Mouse (Mus musculus): ENCODE results near the gene Gpr83.
A peak's percentile ranks its signal among the peaks of the same experiment; 100 is the strongest.

Gpr83 gene

DNA sequence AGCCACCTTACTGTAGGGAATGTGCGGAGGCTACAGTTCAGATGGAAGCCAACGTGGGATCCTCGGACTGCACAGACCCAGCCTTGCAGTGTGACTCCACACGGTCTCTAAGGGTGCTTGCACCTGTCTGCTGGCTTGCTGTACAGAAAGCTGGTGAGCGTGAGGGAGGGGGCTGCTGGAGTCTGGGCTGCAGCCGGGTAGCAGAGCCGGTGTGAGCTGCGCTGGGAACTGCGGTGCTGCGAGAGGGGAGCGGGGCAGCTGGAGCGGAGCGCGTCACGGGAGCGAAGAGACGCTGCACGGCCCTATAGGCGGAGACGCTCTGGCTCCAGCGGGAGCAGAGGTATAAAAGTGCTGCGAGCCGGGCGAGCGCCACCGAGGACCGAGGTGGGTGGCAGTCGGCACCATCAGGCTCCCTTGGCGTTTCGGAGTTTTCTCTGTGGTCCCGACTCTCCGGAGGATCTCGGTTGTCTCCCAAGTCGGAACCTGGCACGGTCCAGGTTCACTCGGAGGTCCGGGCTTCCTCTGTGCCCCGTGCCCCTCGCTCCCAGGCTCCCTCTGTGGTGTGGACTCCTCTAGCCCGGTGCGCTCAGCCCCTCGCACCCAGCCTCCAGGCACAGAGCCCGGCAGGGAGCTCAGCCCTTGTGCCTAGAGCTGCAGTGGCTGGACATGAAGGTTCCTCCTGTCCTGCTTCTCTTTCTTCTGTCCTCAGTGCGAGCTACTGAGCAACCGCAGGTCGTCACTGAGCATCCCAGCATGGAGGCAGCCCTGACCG is at the start of gene Gpr83:
TSS of gene Gpr83 (plus strand) at position 343 of the 772 bp plus-strand sequence.
- no peak for DNase-seq (ENCODE audit: low read depth, low spot score)

DNA sequence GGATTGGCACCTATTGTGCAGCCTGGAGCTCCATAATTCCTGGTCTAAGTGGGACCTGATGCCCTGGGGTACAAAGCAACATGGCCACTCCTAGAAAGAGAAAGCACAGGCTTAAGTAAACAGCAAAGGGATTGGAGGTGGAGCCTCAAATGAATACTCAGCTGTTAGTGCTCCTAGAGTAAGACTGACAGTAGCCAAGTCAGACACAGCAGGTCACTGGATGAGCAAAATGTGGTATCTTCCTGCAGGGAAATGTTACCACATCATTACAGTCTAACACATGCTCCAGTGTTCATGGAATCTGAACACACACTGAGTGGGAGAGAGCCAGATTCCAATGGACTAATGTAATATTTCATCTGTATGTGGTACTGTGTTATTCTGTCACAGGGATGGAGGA is 38.6 kb upstream of the Gpr83 start:
- no peak for DNase-seq (ENCODE audit: low read depth, low spot score)

DNA sequence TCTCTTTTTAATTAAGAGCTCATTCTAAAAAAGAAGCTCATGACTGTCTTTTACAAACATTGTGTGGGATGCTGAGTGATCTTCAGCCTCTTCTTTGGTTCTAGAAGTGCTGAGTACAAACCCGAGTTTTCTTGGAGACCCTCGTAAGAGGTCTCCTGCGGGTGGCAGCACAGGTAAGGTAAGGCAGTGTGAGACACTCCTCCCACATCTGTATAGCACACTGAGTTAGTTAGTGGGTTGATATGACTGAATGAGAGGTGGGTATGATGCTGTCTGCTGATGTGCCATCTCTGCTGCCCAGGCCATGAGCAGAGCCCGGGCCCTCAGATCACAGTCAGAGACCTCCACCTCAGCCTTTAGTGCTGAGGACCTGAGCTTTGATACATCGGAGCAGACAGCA is 35.2 kb upstream of the Gpr83 start:
- DNase-seq (ENCODE audit: low read depth, low spot score): no peak

DNA sequence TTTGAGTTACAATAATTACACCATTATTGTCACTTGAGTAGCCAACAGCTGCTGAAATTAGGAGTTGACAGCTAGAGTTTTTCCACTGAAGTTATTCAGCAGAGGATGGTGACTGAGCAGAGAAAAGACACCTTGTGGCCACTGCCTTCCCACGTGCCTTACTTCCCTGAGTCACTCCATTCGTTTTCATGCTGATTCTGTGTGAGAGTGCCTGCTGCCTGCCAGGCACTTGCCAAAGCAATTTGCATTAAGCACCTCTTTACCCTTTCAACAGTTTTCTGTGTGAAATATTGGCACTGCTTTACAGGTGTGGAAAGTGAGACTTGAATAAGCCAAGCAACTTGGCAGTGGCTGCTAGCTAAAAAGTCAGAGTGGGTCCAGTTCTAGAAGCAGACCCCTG is 32.1 kb upstream of the Gpr83 start:
- no peak for DNase-seq (ENCODE audit: low read depth, low spot score)

DNA sequence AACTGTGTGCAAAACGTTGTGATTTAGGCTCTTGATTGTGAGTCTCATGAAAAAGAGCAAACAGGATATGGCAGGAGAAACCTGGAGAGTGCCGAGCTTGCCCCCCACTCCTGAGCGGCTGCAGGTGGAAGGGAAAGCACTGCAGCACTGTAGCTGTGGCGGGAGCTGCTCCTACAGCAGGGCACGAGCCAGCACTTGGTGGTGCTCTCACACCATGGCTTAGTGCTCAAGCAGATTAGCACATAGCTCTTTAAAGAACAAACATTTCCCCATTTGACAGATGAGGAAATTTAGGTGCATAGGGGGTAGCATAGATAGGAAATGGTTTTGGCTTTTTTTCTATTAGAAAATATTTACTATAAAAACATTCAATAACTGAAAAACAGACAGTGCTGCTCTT is 28.0 kb upstream of the Gpr83 start:
- no peak for DNase-seq (ENCODE audit: low read depth, low spot score)

DNA sequence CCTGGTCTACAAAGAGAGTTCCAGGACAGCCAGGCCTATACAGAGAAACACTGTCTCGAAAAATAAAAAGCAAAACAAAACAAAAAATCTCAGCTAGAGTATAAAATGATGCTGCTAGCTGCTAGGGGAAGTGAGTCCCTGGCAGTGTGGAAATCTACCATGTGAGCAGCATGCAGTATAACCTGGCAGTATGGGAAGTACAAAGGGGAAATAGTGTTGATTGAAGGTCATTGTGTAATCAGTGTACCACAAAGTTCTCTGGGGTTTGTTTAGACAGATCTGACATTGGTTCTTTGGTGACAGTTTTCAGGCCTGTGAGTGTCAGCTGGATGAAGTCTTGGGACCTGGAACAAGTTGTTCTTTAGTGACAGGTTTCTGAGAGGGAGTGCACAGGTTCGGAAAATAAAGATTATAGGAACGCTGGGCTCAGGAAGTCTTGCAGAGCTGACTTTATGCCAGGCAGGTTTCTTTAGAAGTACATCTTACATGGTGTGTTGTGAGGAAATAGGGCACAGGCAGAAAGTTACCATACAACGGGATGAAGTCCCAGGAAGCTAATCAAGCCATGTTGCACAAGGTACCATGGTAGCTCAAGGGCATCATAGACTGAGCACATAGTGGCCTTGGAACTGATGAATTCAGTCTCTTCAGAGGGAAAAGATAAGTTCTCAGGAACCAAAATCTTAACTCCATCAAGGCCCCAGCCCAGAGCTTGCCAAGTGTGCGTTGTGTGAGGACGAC is 24.5 kb upstream of the Gpr83 start:
- no peak for DNase-seq (ENCODE audit: low read depth, low spot score)

DNA sequence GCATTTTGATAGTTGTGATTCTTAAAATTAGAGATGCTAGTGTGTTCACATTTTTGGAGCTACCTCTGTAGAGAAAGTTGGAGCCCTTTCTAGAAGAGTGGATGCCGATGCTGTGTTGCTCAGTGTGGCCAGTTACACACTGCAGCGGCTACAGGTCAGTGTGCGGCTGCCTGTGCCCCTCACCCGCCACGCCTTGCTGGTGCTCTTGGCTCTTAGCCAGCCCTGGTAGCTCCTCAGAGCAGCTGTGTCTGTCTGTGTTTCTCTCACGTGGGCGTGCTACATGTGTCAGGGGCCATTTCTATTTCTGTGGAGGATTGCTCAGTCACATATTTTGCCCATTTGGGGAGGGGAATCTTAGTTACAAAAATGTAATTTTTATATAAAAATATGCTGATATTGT is 20.5 kb upstream of the Gpr83 start:
- peak; percentile 59 for DNase-seq (ENCODE audit: low read depth, low spot score)

DNA sequence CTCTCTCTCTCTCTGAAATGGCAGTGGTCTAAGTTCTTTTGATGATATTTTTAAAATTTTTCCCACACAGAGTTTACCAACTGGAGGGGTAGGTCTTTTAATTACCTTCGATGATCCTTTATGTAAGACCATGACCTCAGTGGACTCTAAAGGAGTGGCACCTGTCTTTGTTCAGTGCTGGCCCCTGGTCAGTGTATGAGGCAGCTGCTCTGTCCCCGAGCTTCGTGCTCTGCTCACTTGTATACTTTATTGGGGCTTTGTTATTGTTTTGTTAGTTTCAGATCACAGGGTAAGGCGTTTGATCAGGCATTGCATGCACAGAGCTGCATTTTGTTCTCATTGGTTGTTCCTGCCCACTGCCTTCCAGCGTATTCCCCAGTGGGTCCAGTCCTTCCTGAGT is 20.0 kb upstream of the Gpr83 start:
- no peak for DNase-seq (ENCODE audit: low read depth, low spot score)

DNA sequence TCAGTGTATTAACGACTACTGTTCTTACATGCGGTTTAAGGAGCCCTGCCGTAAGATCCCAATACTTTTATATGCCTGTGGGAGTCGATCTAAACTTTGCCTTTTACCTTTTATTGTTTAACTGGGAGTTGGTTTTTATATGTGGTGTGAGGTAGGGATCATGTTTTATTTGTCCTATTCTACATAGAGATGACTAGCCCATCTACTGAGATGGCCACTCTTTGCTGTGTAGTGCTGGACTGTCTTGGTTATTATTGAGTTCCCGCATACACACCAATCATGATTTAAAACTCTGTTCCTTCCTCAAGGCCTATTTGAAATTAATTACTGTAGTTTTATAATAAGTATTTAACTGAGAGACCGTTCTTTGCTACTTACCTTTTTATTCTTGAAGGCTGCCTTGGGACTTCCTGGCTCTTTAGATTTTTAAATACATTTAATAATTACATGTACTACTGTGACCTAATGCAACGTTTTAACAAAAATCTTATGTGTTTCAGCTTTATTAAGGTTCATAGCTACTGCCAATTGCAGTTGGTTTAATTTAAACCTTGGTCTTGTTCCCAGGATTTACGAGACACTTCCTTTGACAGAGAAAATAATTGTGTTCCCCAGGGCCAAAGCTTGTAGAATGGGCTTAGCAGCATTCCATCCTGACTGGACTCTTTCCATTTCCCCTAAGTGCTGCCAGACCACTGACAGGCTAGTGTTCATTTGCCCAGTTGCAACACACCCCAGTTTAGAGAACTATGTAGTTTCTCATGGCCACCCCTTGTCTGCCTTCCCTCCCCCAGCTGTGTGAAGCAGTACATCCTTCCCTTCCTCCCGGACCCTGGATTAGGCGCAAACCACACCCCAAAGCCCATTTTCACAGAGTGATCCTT is 17.9 kb upstream of the Gpr83 start:
- no peak for DNase-seq (ENCODE audit: low read depth, low spot score)

DNA sequence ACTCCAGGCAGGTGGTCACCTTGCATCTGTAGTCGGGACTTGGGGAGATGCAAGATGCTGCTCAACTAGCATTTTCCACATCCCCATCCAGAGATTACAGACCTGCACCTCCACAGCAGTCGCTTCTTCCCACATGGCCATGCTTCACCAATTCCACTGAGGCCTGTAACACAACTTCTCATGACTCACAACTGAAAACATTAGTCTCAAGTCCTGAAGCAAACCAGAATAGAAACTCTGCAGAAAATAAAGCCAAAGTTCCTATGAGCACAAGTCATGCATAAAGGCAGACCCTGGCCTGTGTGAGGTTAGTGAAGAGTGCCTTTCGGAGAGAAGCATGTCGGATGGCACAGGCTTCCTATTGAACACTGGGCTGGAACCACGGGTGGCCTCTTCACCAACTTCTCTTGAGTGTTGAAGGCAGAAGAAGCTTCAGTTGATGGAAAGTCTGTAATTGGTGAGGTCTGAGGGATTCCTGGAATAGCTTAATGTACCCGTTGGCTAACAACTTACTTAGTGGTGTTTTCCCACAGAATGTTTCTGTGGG is 16.6 kb upstream of the Gpr83 start:
- no peak for DNase-seq (ENCODE audit: low read depth, low spot score)

DNA sequence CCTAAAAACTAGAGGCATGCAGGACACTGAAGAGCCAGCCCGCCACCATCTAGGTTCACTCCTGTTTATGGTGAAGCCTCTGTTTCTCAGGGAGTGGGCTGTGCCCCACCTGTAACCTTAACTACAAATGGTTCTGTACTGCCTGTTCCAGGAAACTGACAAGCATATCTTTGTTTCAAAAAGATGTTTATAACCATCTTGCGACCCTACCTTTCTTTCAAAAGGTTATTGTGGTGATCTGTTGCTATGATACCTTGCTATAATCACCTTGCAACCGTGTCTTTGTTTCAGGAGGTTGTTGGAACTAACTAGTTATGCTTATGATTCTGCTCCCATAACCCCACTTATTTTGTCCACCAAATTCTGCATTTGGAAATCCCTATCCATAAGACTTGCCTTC is 16.1 kb upstream of the Gpr83 start:
- DNase-seq (ENCODE audit: low read depth, low spot score): no peak

DNA sequence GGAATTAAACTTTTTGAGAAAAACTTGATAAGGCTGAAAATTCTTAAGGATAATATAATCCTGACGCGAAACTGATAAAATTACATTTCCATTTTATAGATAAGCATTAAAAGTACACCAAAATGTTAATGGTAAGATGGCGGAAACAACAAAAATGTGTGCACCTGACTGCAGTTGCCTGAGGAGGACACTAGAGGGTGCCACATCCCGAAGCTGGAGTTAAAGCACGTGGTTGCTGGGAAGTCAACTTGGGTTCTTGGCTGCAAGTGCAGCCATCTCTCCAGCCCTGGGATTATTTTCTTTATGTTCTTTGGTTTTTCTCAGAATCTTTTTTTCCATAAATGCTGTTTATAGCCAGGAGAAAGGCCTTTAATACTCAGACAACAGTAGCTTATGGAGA is 13.6 kb upstream of the Gpr83 start:
- DNase-seq (ENCODE audit: low read depth, low spot score): peak; percentile 55

DNA sequence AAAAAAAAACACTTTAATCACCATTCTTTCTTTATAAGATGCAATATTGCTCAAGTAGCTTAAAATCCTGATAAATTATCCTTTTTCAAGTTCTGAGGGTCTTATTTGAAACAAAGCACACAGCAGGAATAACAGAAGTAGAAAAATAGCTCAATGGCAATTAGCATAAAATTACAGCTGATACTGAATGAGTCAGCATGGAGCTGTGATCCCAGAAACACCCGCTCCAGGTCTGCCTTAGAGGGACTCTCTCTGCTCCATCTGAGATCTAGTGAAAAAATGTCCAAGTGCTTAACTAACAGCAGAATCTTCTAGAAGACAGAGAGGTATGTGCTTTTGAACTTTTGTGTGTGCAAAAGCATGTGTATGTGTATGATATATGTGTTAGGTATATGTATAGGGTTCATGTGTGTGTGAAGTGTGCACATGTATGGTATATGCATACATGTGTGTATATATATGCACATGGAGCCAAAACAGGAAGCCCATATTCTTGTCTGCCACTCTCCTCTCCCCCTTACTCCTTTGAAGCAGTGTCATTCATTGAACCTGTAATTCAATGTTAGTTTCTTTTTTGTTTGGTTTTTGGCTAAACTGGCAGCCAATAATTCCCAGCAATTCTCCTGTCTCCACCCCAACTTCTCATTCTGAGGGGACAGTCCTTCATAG is 11.6 kb upstream of the Gpr83 start:
- DNase-seq (ENCODE audit: low read depth, low spot score): no peak

DNA sequence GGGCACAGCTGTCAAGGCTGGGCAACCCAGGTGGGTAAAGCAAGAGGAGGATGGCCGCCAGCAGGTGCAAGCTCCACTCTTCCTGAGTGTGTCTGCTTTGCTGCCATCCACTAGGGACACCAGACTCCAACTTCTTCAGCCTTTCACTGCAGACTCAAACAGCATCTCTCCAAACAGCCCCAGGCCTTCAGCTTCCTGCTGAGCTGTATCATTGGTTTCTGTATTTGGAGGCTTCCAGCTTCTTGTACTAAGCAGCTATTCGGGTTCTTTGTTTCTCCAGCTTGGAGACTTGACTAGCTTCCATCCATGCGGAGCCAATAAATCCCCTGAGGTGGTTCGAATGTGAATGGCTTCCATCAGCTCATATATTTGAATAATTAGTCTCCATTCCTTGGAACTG is 5.4 kb upstream of the Gpr83 start:
- DNase-seq (ENCODE audit: low read depth, low spot score): no peak

DNA sequence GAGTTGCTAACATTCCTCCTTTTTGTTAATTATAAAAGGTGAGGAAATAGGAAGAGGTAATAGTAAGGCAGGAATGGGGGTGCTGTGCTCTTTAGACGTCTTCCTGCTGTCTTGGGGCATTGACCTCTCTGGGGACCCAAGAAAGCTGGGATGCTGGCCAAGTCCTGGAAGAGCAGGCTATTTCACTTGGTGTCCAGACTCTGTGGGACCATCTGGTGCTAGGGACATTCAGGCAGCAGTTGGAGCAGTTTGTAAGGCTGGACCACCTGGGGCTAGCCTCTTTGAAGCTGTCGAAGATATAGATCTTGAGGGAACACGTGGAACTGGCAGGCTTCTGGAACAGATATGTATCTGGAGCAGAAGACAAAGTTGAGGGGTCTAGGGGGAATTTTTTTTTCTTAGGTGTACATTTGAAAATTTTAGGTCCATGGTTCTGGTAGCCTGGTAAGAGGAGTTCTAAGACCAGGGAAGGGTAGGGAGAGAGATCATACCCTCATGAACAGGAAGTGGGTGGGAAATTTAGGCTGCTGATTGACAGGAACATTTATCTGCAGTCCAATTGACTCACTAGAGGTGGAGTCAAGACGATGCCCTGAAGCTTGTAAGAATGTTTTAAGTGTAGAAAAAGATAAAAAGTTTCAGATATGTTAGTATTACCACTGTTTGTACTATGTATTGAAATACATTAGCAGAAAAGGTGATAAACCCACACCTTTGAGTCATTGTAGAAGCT is 2.9 kb upstream of the Gpr83 start:
- DNase-seq (ENCODE audit: low read depth, low spot score): no peak

DNA sequence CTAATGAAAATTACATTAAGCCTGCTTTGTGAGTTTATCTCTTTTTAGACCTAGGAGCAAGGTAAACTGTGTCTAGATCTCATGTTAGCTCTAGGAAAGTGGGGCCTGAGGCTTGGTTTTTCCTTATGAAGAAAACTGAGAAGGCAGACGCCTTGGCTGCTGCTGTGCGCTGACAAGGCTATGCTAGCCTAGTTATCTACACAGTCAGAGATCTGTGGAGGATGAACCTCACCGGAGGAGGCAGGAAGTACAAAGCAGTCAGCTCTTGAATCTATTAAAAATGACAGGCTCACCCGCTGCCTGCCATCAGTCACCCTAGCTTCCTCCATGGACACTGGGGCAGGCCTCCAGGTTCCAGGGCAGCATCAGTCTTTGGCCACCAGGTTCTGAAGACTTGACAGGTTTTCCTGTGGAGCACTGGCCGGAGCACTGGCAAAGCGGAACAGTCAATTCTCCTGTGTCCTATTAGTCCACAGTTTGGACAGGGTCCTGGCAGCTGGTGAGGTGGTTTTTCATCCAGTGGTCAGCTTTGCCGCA is 1.8 kb upstream of the Gpr83 start:
- no peak for DNase-seq (ENCODE audit: low read depth, low spot score)

DNA sequence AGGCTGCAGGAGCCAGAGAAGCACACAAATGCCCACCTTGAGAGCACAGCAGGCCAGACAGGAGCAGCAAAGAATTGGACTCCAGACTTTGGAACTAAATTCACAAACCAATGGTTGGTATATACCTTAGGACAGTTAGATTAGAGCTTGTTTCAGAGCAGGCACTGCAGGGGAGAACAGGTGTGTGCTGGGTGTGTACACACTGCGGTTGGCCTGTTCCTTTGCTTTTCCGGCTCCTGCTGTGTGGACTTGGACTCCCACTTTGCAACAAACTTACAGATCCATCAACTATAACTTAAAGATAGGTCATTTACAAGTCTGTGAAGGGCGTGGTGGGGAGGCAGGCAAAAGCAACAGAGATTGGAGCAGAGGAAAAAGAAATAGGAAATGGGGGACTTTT is 1.2 kb upstream of the Gpr83 start:
- no peak for DNase-seq (ENCODE audit: low read depth, low spot score)

DNA sequence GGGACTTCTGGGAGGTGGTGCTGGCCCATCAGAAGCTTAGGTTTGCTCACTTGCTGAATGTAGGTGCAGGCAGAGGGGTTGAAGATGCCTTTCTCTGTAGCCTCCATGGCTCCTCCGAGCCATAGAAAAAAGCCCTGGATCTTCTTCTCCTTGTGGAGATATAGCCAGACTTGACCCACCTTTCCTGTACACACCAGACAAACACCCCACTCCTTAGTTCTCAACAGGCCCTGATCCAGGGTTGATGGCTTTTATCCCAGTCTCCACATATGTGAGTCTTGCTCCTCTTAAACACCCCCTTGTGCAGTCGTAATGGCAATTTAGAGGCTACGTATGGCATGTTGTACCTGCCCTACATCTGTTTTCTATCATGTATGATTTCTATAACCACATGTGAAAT is 3.1 kb downstream of the Gpr83 start:
- no peak for DNase-seq (ENCODE audit: low read depth, low spot score)

DNA sequence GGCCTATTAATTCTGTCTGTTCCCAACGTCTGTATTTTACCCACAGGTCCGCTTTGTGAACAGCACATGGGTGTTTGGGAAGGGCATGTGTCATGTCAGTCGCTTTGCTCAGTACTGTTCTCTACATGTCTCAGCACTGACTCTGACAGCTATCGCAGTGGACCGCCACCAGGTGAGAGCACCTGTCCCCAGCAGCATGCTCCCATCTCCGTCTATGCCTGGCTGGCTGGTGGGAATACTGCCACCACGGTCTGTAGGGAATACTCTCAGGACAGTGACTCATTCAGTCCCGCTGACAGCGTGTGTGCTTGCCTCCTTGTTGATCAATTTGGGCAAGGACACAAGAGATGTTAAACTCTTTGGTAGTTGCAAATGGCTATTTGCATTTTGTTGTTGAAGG is 4.7 kb downstream of the Gpr83 start:
- DNase-seq (ENCODE audit: low read depth, low spot score): no peak

DNA sequence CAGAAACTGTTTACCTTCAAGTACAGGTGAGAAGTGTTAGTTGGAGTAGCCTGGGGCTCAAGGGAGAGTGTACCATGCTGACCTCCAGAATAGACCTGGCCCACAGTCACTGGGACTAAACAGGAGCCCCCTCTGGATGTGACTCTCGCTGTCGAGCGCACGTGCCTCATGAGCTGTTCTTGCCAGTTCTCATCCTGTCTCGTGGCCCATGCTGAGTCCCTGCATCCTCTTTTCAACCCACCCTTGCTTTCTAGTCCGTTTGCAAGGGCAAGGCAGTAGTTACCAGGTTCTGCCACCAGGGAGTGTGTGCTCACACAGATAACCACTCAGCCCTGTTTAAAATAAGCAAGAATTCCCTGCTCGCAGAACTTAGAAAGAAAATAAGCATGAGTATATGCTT is 6.9 kb downstream of the Gpr83 start:
- DNase-seq (ENCODE audit: low read depth, low spot score): peak; percentile 75

DNA sequence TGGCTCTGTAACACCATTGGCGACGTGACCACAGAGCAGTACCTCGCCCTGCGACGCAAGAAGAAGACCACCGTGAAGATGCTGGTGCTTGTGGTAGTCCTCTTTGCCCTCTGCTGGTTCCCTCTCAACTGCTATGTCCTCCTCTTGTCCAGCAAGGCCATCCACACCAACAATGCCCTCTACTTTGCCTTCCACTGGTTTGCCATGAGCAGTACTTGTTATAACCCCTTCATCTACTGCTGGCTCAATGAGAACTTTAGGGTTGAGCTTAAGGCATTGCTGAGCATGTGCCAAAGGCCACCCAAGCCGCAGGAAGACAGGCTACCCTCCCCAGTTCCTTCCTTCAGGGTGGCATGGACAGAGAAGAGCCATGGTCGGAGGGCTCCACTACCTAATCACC is 8.3 kb downstream of the Gpr83 start:
- no peak for DNase-seq (ENCODE audit: low read depth, low spot score)
